Mouse (Mus musculus): Measurements from ENCODE around the gene Ptch2. TPM values are rescaled to one million over a fixed set of nuclear protein-coding genes. Genes with fewer than 3 reads are reported as not detected.

Gene Ptch2
- total RNA-seq, 1 experiment = 28.2 TPM

GRCm38 (mm10) chr4:117134601-117134995 is 38.7 kb downstream of the Ptch2 start:
- Histone ChIP-seq H3K36me3 (ENCODE audit: control insufficient read depth, insufficient read depth, low read length, poor library complexity, severe bottlenecking) (peaks cover 20% of the 10 kb centered on the region), H3K4me3 (ENCODE audit: insufficient read depth in 1 of 2, low read depth in 1 of 2, low read length in 2 of 2, poor library complexity in 1 of 2, severe bottlenecking in 1 of 2) (no peak overlapping the region), H3K27ac (ENCODE audit: insufficient read depth, low read depth, low read length, poor library complexity, severe bottlenecking) (no peak overlapping the region), H3K9me3 (ENCODE audit: control insufficient read depth, insufficient read depth, low read depth, low read length) (no peaks in the 10 kb centered on the region), H3K9ac (ENCODE audit: insufficient read depth, low read depth, low read length, poor library complexity, severe bottlenecking) (no peak overlapping the region), H3K4me1 (ENCODE audit: control insufficient read depth in 2 of 2, insufficient read depth in 2 of 2, low read length in 2 of 2, poor library complexity in 1 of 2) (peaks cover 6 to 46% of the 10 kb centered on the region in 2 experiments; a peak in 3 of 4 replicates)
- TF ChIP-seq ZC3H11A (IDR thresholded peaks at IDR 0.05; ENCODE audit: borderline replicate concordance, low read depth, low read length) (no peak), MAFK (IDR thresholded peaks at IDR 0.05; ENCODE audit: insufficient read depth, low read depth, low read length) (no peak), HCFC1 (IDR thresholded peaks at IDR 0.05; ENCODE audit: borderline replicate concordance, insufficient read depth, low read length) (no peak), CHD2 (IDR thresholded peaks at IDR 0.05; ENCODE audit: low read depth, low read length) (no peak), ZNF384 (IDR thresholded peaks at IDR 0.05; ENCODE audit: low read depth, low read length) (no peak)
- no peak for DNase-seq (ENCODE audit: low read depth, low spot score)
- in situ Hi-C loops (cut with MboI; ENCODE audit: low sequenced_read_pairs in 2 of 2, unreplicated experiment in 2 of 2) = loop anchor here in 1 of 2 experiments (25.0 kb wide), 1 partner anchor 322 kb away; the partner anchor contains the start of genes Hpdl, Mutyh and Toe1

GRCm38 (mm10) chr4:117136034-117136433 is 40.2 kb downstream of the Ptch2 start:
- Histone ChIP-seq H3K36me3 (ENCODE audit: control insufficient read depth, insufficient read depth, low read length, poor library complexity, severe bottlenecking) (peaks cover 7% of the 10 kb centered on the region), H3K4me3 (ENCODE audit: insufficient read depth in 1 of 2, low read depth in 1 of 2, low read length in 2 of 2, poor library complexity in 1 of 2, severe bottlenecking in 1 of 2) (peak overlapping the region; percentile 10 to 30; a peak in 3 of 4 replicates), H3K4me1 (ENCODE audit: control insufficient read depth in 2 of 2, insufficient read depth in 2 of 2, low read length in 2 of 2, poor library complexity in 1 of 2) (peaks cover 5 to 35% of the 10 kb centered on the region in 2 experiments; a peak in 3 of 4 replicates), H3K27ac (ENCODE audit: insufficient read depth, low read depth, low read length, poor library complexity, severe bottlenecking) (peak overlapping the region; percentile 82), H3K9ac (ENCODE audit: insufficient read depth, low read depth, low read length, poor library complexity, severe bottlenecking) (peak overlapping the region; percentile 75), H3K9me3 (ENCODE audit: control insufficient read depth, insufficient read depth, low read depth, low read length) (no peaks in the 10 kb centered on the region)
- TF ChIP-seq ZNF384 (IDR thresholded peaks at IDR 0.05; ENCODE audit: low read depth, low read length) (no peak), CHD2 (IDR thresholded peaks at IDR 0.05; ENCODE audit: low read depth, low read length) (no peak), HCFC1 (IDR thresholded peaks at IDR 0.05; ENCODE audit: borderline replicate concordance, insufficient read depth, low read length) (no peak), MAFK (IDR thresholded peaks at IDR 0.05; ENCODE audit: insufficient read depth, low read depth, low read length) (peak; percentile 88), ZC3H11A (IDR thresholded peaks at IDR 0.05; ENCODE audit: borderline replicate concordance, low read depth, low read length) (no peak)
- DNase-seq (ENCODE audit: low read depth, low spot score) = no peak
- in situ Hi-C loops (cut with MboI; ENCODE audit: low sequenced_read_pairs in 2 of 2, unreplicated experiment in 2 of 2) = loop anchor here in 1 of 2 experiments (25.0 kb wide), 1 partner anchor 324 kb away; the partner anchor contains the start of genes Hpdl, Mutyh and Toe1

GRCm38 (mm10) chr4:117138295-117139216 is 42.7 kb downstream of the Ptch2 start:
- Histone ChIP-seq H3K4me3 (ENCODE audit: insufficient read depth in 1 of 2, low read depth in 1 of 2, low read length in 2 of 2, poor library complexity in 1 of 2, severe bottlenecking in 1 of 2) (no peak overlapping the region), H3K27ac (ENCODE audit: insufficient read depth, low read depth, low read length, poor library complexity, severe bottlenecking) (peak overlapping the region; percentile 95), H3K9ac (ENCODE audit: insufficient read depth, low read depth, low read length, poor library complexity, severe bottlenecking) (peak overlapping the region; percentile 36; the same call in 1 of the 2 replicates), H3K4me1 (ENCODE audit: control insufficient read depth in 2 of 2, insufficient read depth in 2 of 2, low read length in 2 of 2, poor library complexity in 1 of 2) (peaks cover 5 to 28% of the 10 kb centered on the region in 2 experiments; a peak in 3 of 4 replicates), H3K36me3 (ENCODE audit: control insufficient read depth, insufficient read depth, low read length, poor library complexity, severe bottlenecking) (no peaks in the 10 kb centered on the region), H3K9me3 (ENCODE audit: control insufficient read depth, insufficient read depth, low read depth, low read length) (no peaks in the 10 kb centered on the region)
- TF ChIP-seq ZC3H11A (IDR thresholded peaks at IDR 0.05; ENCODE audit: borderline replicate concordance, low read depth, low read length) (no peak), MAFK (IDR thresholded peaks at IDR 0.05; ENCODE audit: insufficient read depth, low read depth, low read length) (no peak), ZNF384 (IDR thresholded peaks at IDR 0.05; ENCODE audit: low read depth, low read length) (no peak), HCFC1 (IDR thresholded peaks at IDR 0.05; ENCODE audit: borderline replicate concordance, insufficient read depth, low read length) (no peak), CHD2 (IDR thresholded peaks at IDR 0.05; ENCODE audit: low read depth, low read length) (no peak; the same call in 1 of the 2 replicates)
- peak; percentile 68 for DNase-seq (ENCODE audit: low read depth, low spot score)
- in situ Hi-C loops (cut with MboI; ENCODE audit: low sequenced_read_pairs in 2 of 2, unreplicated experiment in 2 of 2) = loop anchor here in 1 of 2 experiments (25.0 kb wide), 1 partner anchor 326 kb away; the partner anchor contains the start of genes Hpdl, Mutyh and Toe1

- Histone ChIP-seq H3K4me1 (ENCODE audit: control insufficient read depth in 2 of 2, insufficient read depth in 2 of 2, low read length in 2 of 2, poor library complexity in 1 of 2) (peaks cover 5 to 28% of the 10 kb centered on the region in 2 experiments; a peak in 3 of 4 replicates), H3K9ac (ENCODE audit: insufficient read depth, low read depth, low read length, poor library complexity, severe bottlenecking) (peak overlapping the region; percentile 36; the same call in 1 of the 2 replicates), H3K27ac (ENCODE audit: insufficient read depth, low read depth, low read length, poor library complexity, severe bottlenecking) (peak overlapping the region; percentile 95; the same call in 1 of the 2 replicates), H3K4me3 (ENCODE audit: insufficient read depth in 1 of 2, low read depth in 1 of 2, low read length in 2 of 2, poor library complexity in 1 of 2, severe bottlenecking in 1 of 2) (no peak overlapping the region), H3K9me3 (ENCODE audit: control insufficient read depth, insufficient read depth, low read depth, low read length) (no peaks in the 10 kb centered on the region), H3K36me3 (ENCODE audit: control insufficient read depth, insufficient read depth, low read length, poor library complexity, severe bottlenecking) (no peaks in the 10 kb centered on the region)
- in situ Hi-C loops (cut with MboI; ENCODE audit: low sequenced_read_pairs in 2 of 2, unreplicated experiment in 2 of 2) = loop anchor here in 1 of 2 experiments (25.0 kb wide), 1 partner anchor 327 kb away; the partner anchor contains the start of genes Hpdl, Mutyh and Toe1
- 0 out of 2 replicates have a peak, but pooled peaks have one; percentile 26 for TF ChIP-seq ZNF384 (IDR thresholded peaks at IDR 0.05; ENCODE audit: low read depth, low read length)
- 0 out of 2 replicates have a peak, but pooled peaks have one; percentile 1 for TF ChIP-seq ZC3H11A (IDR thresholded peaks at IDR 0.05; ENCODE audit: borderline replicate concordance, low read depth, low read length)
- TF ChIP-seq CHD2 (IDR thresholded peaks at IDR 0.05; ENCODE audit: low read depth, low read length) = no peak
- no peak for TF ChIP-seq HCFC1 (IDR thresholded peaks at IDR 0.05; ENCODE audit: borderline replicate concordance, insufficient read depth, low read length)
- DNase-seq (ENCODE audit: low read depth, low spot score) = no peak
Measured at GRCm38 (mm10) chr4:117139217-117139612, 43.3 kb downstream of the Ptch2 start.
